Mouse (Mus musculus) CH12.LX (cell line): Measurements from ENCODE around the gene Dnm2. TPM values are rescaled to one million over a fixed set of nuclear protein-coding genes. Genes with fewer than 3 reads are reported as not detected.

Experiments
- DNase-seq: peaks from one replicate; pipeline ENCODE4 v3.0.0-alpha.2; 2013; ENCODE audit errors: extremely low read depth
- H3K27ac ChIP-seq: 2 replicates; pipeline ENCODE4 v1.5.1; 2012; ENCODE audit warnings: low read depth, mild to moderate bottlenecking, control low read depth, moderate library complexity; ENCODE audit not compliant: insufficient read depth
- H3K27me3 ChIP-seq: replicated peaks from 2 replicates; pipeline ENCODE3; 2012; ENCODE audit warnings: inconsistent platforms
- H3K36me3 ChIP-seq, 2 experiments: replicated peaks in 1 of 2; 2 replicates each; pipeline versions ENCODE3 to v1.6.1; 2012; ENCODE audit warnings: inconsistent platforms in 1 of 2, low read length in 1 of 2, mild to moderate bottlenecking in 1 of 2, mixed read lengths in 1 of 2, moderate library complexity in 1 of 2; ENCODE audit not compliant: control insufficient read depth in 1 of 2, insufficient read depth in 1 of 2
- H3K4me1 ChIP-seq, 2 experiments: 2 replicates each; pipeline ENCODE4 v1.6.1; 2012; ENCODE audit warnings: inconsistent platforms in 1 of 2, moderate library complexity in 1 of 2; ENCODE audit not compliant: insufficient read depth in 2 of 2, control insufficient read depth in 1 of 2
- H3K4me2 ChIP-seq: 2 replicates; pipeline ENCODE4 v1.6.1; 2012; ENCODE audit warnings: low read depth, mild to moderate bottlenecking, control low read depth; ENCODE audit not compliant: poor library complexity, insufficient read depth, severe bottlenecking
- H3K4me3 ChIP-seq, 3 experiments: fragments of 150-350 bp in 1 of 3; sonication (generic) in 1 of 3; replicated peaks in 1 of 3; 2 replicates each; pipeline versions ENCODE3 to v1.5.1; 2011 to 2012; ENCODE audit warnings: low read depth in 2 of 3, low read length in 2 of 3, mild to moderate bottlenecking in 2 of 3, moderate library complexity in 2 of 3, control low read depth in 1 of 3, improper control_type of control experiment in 1 of 3, inconsistent platforms in 1 of 3, mixed read lengths in 1 of 3; ENCODE audit not compliant: poor library complexity in 1 of 3
- H3K79me2 ChIP-seq: replicated peaks from 2 replicates; pipeline ENCODE4 v1.6.1; 2012; ENCODE audit warnings: mild to moderate bottlenecking, moderate library complexity; ENCODE audit not compliant: control insufficient read depth, poor library complexity, insufficient read depth, severe bottlenecking; ENCODE audit errors: extremely low read depth
- H3K9ac ChIP-seq: 2 replicates; pipeline ENCODE4 v1.6.1; 2012; ENCODE audit warnings: low read depth, mild to moderate bottlenecking, control low read depth, moderate library complexity; ENCODE audit not compliant: insufficient read depth
- H3K9me3 ChIP-seq: replicated peaks from 2 replicates; pipeline ENCODE3; 2012; ENCODE audit warnings: low read length, inconsistent platforms, mixed read lengths
- CHD2 ChIP-seq: IDR thresholded peaks from 2 replicates; pipeline ENCODE4 v1.6.1; 2011; ENCODE audit warnings: low read length, improper control_type of control experiment
- E2F4 ChIP-seq: IDR thresholded peaks from 2 replicates; pipeline ENCODE4 v1.6.1; 2011; ENCODE audit warnings: low read depth, low read length, improper control_type of control experiment; ENCODE audit not compliant: insufficient replicate concordance
- EP300 ChIP-seq: IDR thresholded peaks from 2 replicates; pipeline ENCODE4 v1.6.1; 2011; ENCODE audit warnings: low read length, improper control_type of control experiment
- GABPA ChIP-seq: IDR thresholded peaks from 2 replicates; pipeline ENCODE4 v1.6.1; 2012; ENCODE audit warnings: low read depth, low read length, improper control_type of control experiment, inconsistent platforms; ENCODE audit not compliant: insufficient replicate concordance
- HCFC1 ChIP-seq: IDR thresholded peaks from 2 replicates; pipeline ENCODE4 v1.6.1; 2012; ENCODE audit warnings: low read depth, mild to moderate bottlenecking, inconsistent platforms, low read length, improper control_type of control experiment
- IRF4 ChIP-seq: IDR thresholded peaks from 2 replicates; pipeline ENCODE4 v1.6.1; 2014; ENCODE audit warnings: low read depth, mild to moderate bottlenecking, inconsistent platforms, low read length, improper control_type of control experiment
- KAT2A ChIP-seq: IDR thresholded peaks from 2 replicates; pipeline ENCODE4 v1.6.1; 2012; ENCODE audit warnings: low read length, improper control_type of control experiment, inconsistent platforms; ENCODE audit not compliant: insufficient replicate concordance
- MAFK ChIP-seq: IDR thresholded peaks from 2 replicates; pipeline ENCODE4 v1.6.1; 2011; ENCODE audit warnings: low read length, improper control_type of control experiment; ENCODE audit not compliant: insufficient replicate concordance
- MAX ChIP-seq: IDR thresholded peaks from 2 replicates; pipeline ENCODE4 v1.6.1; 2011; ENCODE audit warnings: low read length, improper control_type of control experiment
- MEF2A ChIP-seq: IDR thresholded peaks from 2 replicates; pipeline ENCODE4 v1.6.1; 2014; ENCODE audit warnings: low read depth, mild to moderate bottlenecking, inconsistent platforms, low read length, improper control_type of control experiment, borderline replicate concordance
- MXI1 ChIP-seq: IDR thresholded peaks from 2 replicates; pipeline ENCODE4 v1.6.1; 2011; ENCODE audit warnings: mild to moderate bottlenecking, low read depth, low read length, improper control_type of control experiment
- NELFE ChIP-seq: IDR thresholded peaks from 2 replicates; pipeline ENCODE4 v1.6.1; 2011; ENCODE audit warnings: low read depth, low read length, improper control_type of control experiment
- NRF1 ChIP-seq: IDR thresholded peaks from 2 replicates; pipeline ENCODE4 v1.6.1; 2014; ENCODE audit warnings: low read depth, mild to moderate bottlenecking, inconsistent platforms, low read length, improper control_type of control experiment, moderate library complexity
- PAX5 ChIP-seq: IDR thresholded peaks from 2 replicates; pipeline ENCODE4 v1.6.1; 2012; ENCODE audit warnings: low read length, inconsistent platforms, mixed read lengths
- POLR2A ChIP-seq: IDR thresholded peaks from 2 replicates; pipeline ENCODE4 v1.6.1; 2011; ENCODE audit warnings: low read depth, mild to moderate bottlenecking, improper control_type of control experiment, low read length
- POLR2AphosphoS2 ChIP-seq: IDR thresholded peaks from 2 replicates; pipeline ENCODE4 v1.6.1; 2011; ENCODE audit warnings: low read depth, low read length, improper control_type of control experiment
- RAD21 ChIP-seq: IDR thresholded peaks from 2 replicates; pipeline ENCODE4 v1.6.1; 2011; ENCODE audit warnings: low read depth, mild to moderate bottlenecking, low read length, improper control_type of control experiment, moderate library complexity
- RCOR1 ChIP-seq: conservative IDR thresholded peaks from 2 replicates; pipeline ENCODE4 v1.6.1; 2012; ENCODE audit warnings: low read depth, mild to moderate bottlenecking, inconsistent platforms, low read length, improper control_type of control experiment
- SIN3A ChIP-seq: IDR thresholded peaks from 2 replicates; pipeline ENCODE4 v1.6.1; 2012; ENCODE audit warnings: low read length, improper control_type of control experiment, inconsistent platforms
- SMC3 ChIP-seq: IDR thresholded peaks from 2 replicates; pipeline ENCODE4 v1.6.1; 2011; ENCODE audit warnings: low read depth, low read length, improper control_type of control experiment
- TBP ChIP-seq: conservative IDR thresholded peaks from 2 replicates; pipeline ENCODE4 v1.6.1; 2011; ENCODE audit warnings: low read depth, low read length, improper control_type of control experiment
- TCF12 ChIP-seq: IDR thresholded peaks from 2 replicates; pipeline ENCODE4 v1.6.1; 2014; ENCODE audit warnings: low read depth, mild to moderate bottlenecking, inconsistent platforms, low read length, improper control_type of control experiment
- UBTF ChIP-seq: IDR thresholded peaks from 2 replicates; pipeline ENCODE4 v1.6.1; 2012; ENCODE audit warnings: low read depth, mild to moderate bottlenecking, inconsistent platforms, low read length, improper control_type of control experiment, moderate library complexity
- USF2 ChIP-seq: conservative IDR thresholded peaks from 2 replicates; pipeline ENCODE4 v1.6.1; 2011; ENCODE audit warnings: low read depth, low read length, improper control_type of control experiment
- ZC3H11A ChIP-seq: IDR thresholded peaks from 2 replicates; pipeline ENCODE4 v1.6.1; 2012; ENCODE audit warnings: low read depth, mild to moderate bottlenecking, inconsistent platforms, low read length, improper control_type of control experiment
- ZMIZ1 ChIP-seq: IDR thresholded peaks from 2 replicates; pipeline ENCODE4 v1.6.1; 2012; ENCODE audit warnings: low read depth, mild to moderate bottlenecking, inconsistent platforms, low read length, improper control_type of control experiment
- dilution Hi-C: fragments of 300-500 bp; cut with MboI; formaldehyde crosslinking; loops from 2 replicates; pipeline ENCODE4 v1.14.3; 2020; ENCODE audit warnings: low sequenced_read_pairs; ENCODE audit not compliant: extremely low pct_unique_long_range_greater_than_20kb, extremely low pct_ligation_motif_present
- in situ Hi-C: fragments of 300-500 bp; cut with MboI; formaldehyde crosslinking; loops from 3 replicates; pipeline ENCODE4 v1.14.3; 2019; ENCODE audit warnings: low sequenced_read_pairs, low pct_ligation_motif_present, low pct_unique_long_range_greater_than_20kb, mixed read lengths
- polyA plus RNA-seq: library from polyadenylated mRNA; unstranded; fragments of >175 nt; gene quantifications from 2 replicates; pipeline ENCODE4 v1.2.1, GENCODE M21; 2012; ENCODE audit warnings: low read depth; ENCODE audit not compliant: insufficient read length
- total RNA-seq, 2 experiments: library from RNA; depleted of rRNA; stranded (reverse); fragments of 300-350 nt in 1 of 2; fragments of >200 nt in 1 of 2; gene quantifications; 2 replicates each; pipeline ENCODE4 v1.2.3; 2012 to 2014

Dnm2 gene
- total and polyA plus RNA-seq, 3 experiments, result 36.4 to 64.3 (median 55.4) TPM

DNA sequence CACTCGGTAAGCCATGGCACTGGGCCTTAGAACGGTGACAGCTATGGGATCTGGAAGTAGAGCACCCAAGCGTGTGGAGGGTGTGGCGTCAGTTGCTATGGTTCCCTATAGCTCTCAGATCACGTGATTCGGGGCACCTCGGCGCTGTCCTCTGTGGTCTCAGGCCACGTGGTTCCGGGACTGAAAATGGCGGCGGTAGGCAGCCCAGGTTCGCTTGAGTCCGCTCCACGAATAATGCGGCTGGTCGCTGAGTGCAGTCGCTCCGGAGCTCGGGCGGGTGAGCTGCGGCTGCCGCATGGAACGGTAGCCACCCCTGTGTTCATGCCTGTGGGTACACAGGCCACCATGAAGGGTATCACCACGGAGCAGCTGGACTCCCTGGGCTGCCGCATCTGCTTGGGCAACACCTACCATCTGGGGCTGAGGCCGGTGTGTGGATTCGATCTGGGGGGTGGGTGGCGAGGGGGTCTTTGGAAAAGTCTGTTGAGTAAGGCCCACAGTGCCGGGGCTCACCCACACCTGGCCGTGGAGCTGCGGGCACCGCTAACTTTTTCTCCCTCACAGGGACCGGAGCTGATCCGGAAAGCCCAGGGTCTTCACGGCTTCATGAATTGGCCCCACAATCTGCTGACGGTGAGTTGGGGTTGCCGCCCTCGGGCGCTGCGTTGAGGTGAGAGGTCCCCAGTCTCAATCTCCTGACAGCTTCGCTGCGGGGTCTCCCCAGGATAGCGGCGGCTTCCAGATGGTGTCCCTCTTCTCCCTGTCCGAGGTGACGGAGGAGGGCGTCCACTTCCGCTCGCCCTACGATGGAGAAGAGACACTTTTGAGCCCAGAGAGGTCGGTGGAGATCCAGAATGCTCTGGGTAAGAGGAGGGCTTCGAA is 12.8 kb upstream of the Dnm2 start, which contains the start of gene Qtrt1 (continued):
- no peak for TF ChIP-seq MAFK
- TF ChIP-seq NELFE, result peak; percentile 74
- TF ChIP-seq GABPA, result no peak
- TF ChIP-seq PAX5, result no peak
- peak; percentile 74 for TF ChIP-seq ZMIZ1
- TF ChIP-seq MAX, result peak; percentile 100
- TF ChIP-seq SIN3A, result peak; percentile 100
- peak; percentile 100 for TF ChIP-seq MXI1
- peak; percentile 72; the same call in 1 of the 2 replicates for TF ChIP-seq POLR2AphosphoS2
- no peak for TF ChIP-seq IRF4
- TF ChIP-seq USF2, result peak; percentile 97
- TF ChIP-seq NRF1, result 0 out of 2 replicates have a peak, but pooled peaks have one; percentile 42
- TF ChIP-seq EP300, result no peak
- no peak for TF ChIP-seq CHD2
- TF ChIP-seq POLR2A, result peak; percentile 78
- peak; percentile 51; the same call in 1 of the 2 replicates for TF ChIP-seq MEF2A
- TF ChIP-seq UBTF, result peak; percentile 65; the same call in 1 of the 2 replicates
- TF ChIP-seq TBP, result peak; percentile 78
- peak; percentile 90 for TF ChIP-seq TCF12

GRCm38 (mm10) chr9:21417866-21418265 is 6.8 kb upstream of the Dnm2 start:
- no peak overlapping the region for H3K4me3 ChIP-seq
- H3K9me3 ChIP-seq, result no peaks in the 10 kb centered on the region
- H3K27ac ChIP-seq, result no peak overlapping the region
- DNase-seq, result no peak
- peaks cover 18% of the 10 kb centered on the region for H3K79me2 ChIP-seq
- in situ Hi-C loops, result loop anchor here (10.0 kb wide), 1 partner anchor 193 kb away; no protein-coding TSS in a partner anchor
- peaks cover 0 to 14% of the 10 kb centered on the region in 2 experiments; a peak in 2 of 4 replicates for H3K4me1 ChIP-seq
- dilution Hi-C loops, result no loop called here
- H3K9ac ChIP-seq, result no peak overlapping the region
- H3K36me3 ChIP-seq, result peaks cover 61 to 85% of the 10 kb centered on the region in 2 experiments
- H3K4me2 ChIP-seq, result no peak overlapping the region
- no peaks in the 10 kb centered on the region for H3K27me3 ChIP-seq
- TF ChIP-seq MEF2A (no peak), KAT2A (no peak), E2F4 (no peak), USF2 (no peak), HCFC1 (no peak), SMC3 (no peak), ZC3H11A (no peak), SIN3A (no peak), RCOR1 (no peak), ZMIZ1 (no peak), TBP (no peak), IRF4 (no peak), EP300 (no peak), TCF12 (no peak), POLR2A (no peak), GABPA (no peak), MAFK (no peak), NRF1 (no peak), RAD21 (no peak), UBTF (no peak)
